Mouse (Mus musculus) midbrain, embryonic 15.5 days (tissue): ENCODE measurements at regions not wholly inside any gene's neighbourhood (a gene's known extent, or its start where the extent isn't known, plus 50 kb on each side); places are given as distances from the start of the nearest gene placed in this dataset.

Experiments
- ATAC-seq: fragments of 200-750 bp; cut with Nextera tagmentation; replicated peaks from 2 replicates; pipeline ENCODE4 v1.8.0; 2017; ENCODE audit warnings: moderate TSS enrichment
- H3K27ac ChIP-seq: fragments of 300-500 bp; sonication (generic); 2 replicates; pipeline ENCODE4 v1.5.1; 2015; ENCODE audit warnings: mild to moderate bottlenecking, inconsistent platforms
- H3K27me3 ChIP-seq: fragments of 300-500 bp; sonication (generic); replicated peaks from 2 replicates; pipeline ENCODE4 v1.6.1; 2015; ENCODE audit warnings: inconsistent platforms
- H3K36me3 ChIP-seq: fragments of 300-500 bp; sonication (generic); replicated peaks from 2 replicates; pipeline ENCODE4 v1.6.1; 2015; ENCODE audit warnings: inconsistent platforms
- H3K4me1 ChIP-seq: fragments of 300-500 bp; sonication (generic); 2 replicates; pipeline ENCODE4 v1.6.1; 2015; ENCODE audit warnings: inconsistent platforms
- H3K4me2 ChIP-seq: fragments of 300-500 bp; sonication (generic); 2 replicates; pipeline ENCODE4 v1.6.1; 2015; ENCODE audit warnings: inconsistent platforms, mild to moderate bottlenecking, moderate library complexity
- H3K4me3 ChIP-seq: fragments of 300-500 bp; sonication (generic); 2 replicates; pipeline ENCODE4 v1.5.1; 2015; ENCODE audit warnings: mild to moderate bottlenecking, inconsistent platforms
- H3K9ac ChIP-seq: fragments of 300-500 bp; sonication (generic); 2 replicates; pipeline ENCODE4 v1.6.1; 2015; ENCODE audit warnings: mild to moderate bottlenecking, inconsistent platforms
- H3K9me3 ChIP-seq: fragments of 300-500 bp; sonication (generic); 2 replicates; pipeline ENCODE4 v1.6.1; 2016; ENCODE audit warnings: inconsistent platforms
- WGBS: fragments of 180-500 bp; shearing (Covaris S2); methylation state at CpG from one replicate; pipeline ENCODE4 v1.1.7; 2015; ENCODE audit warnings: mixed read lengths; 5-methylcytosine and 5-hydroxymethylcytosine counted together

DNA sequence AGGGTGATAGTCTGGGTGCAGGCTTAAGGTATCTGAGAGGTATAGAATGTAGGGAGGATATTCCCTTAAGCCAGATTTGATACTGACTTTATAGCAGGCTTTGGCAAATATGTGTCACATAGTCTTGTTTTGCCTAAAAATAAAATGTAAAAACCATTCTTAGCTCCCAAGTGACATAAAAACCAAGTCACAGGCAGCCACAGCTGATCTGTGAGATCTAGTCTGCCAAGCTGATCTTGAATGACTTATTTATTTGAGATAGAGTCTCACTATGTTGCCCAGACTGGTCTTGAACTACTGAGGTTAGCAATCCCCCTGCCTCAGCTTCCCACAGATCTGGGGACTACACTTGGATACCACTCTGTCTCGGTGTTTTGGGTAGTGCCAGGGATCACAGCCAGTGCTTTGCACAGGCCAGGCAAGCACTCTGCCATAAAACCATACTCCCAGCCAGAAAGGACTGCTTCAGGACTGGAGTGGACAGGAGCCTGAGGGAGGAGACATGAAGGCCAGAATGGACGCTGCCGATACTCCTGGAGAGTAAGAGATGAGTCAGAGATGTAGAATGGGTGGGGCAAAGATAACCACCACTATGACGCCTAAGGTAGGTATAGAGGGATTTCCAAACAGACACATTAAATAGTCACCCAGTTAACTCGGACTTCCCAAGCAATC lies 51.0 kb upstream of the Rnf24 start:
- ATAC-seq: no peak
- Histone ChIP-seq H3K36me3 (no peaks in the 10 kb centered on the region), H3K9ac (no peak overlapping the region), H3K9me3 (no peaks in the 10 kb centered on the region), H3K27ac (no peak overlapping the region), H3K4me2 (no peak overlapping the region), H3K27me3 (no peaks in the 10 kb centered on the region), H3K4me3 (no peak overlapping the region), H3K4me1 (no peaks in the 10 kb centered on the region)
- WGBS: 76% methylated on average over 5 of the region's 5 CpGs
